Mouse (Mus musculus) kidney, adult 2 months (tissue): ENCODE results near the gene Amdhd2.

Source experiments
- CTCF ChIP-seq: fragments of 200-500 bp; conservative IDR thresholded peaks from 2 replicates; pipeline ENCODE4 v1.5.1; 2011; ENCODE audit warnings: low read depth, mild to moderate bottlenecking, control low read depth, low read length, moderate library complexity, mixed read lengths; ENCODE audit not compliant: insufficient read depth, insufficient read length
- POLR2A ChIP-seq: fragments of 200-500 bp; IDR thresholded peaks from one replicate; pipeline ENCODE4 v1.6.1; 2011; ENCODE audit warnings: low read depth, low read length, control low read depth

- no peak; the same call in 1 of the 2 replicates for TF ChIP-seq CTCF
- TF ChIP-seq POLR2A: no peak
Measured at GRCm38 (mm10) chr17:24195349-24195748, 31.8 kb upstream of the Amdhd2 start.
